Mouse (Mus musculus): ENCODE measurements around the gene Ces3b. TPM values are rescaled to one million over a fixed set of nuclear protein-coding genes. Genes with fewer than 3 reads are reported as not detected.

Gene Ces3b
- total RNA-seq (2023): not detected

DNA sequence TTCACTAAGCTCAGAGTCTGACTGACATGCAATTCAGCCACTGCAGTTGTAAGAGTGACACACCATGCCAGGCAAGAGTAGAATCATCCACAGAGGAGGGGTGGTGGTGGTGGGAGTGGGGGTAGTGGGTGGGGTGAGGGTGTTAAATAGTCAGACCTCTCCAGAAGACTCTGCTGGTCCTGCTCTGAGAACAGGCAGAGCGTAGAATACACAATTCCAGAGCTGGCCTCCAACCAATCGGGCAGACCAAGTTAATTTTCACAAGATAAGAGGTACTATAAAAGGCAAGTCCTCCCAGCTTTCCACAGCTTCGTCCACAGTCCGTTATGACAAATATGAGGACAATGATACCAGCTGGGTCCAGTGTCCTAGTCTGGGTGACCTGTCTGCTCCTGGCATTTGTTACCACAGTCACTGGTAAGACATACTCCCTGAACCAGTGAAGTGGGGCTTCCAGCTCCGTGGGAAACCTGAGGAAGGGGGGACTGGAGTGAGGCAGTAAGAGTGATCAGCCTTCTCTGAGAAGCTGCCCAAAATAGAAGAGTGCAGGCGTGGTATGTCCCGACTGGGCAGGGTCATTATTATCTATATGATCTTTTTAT is at the start of gene Ces3b:
TSS of gene Ces3b (plus strand) at position 305 of the 602 bp plus-strand sequence.

DNA sequence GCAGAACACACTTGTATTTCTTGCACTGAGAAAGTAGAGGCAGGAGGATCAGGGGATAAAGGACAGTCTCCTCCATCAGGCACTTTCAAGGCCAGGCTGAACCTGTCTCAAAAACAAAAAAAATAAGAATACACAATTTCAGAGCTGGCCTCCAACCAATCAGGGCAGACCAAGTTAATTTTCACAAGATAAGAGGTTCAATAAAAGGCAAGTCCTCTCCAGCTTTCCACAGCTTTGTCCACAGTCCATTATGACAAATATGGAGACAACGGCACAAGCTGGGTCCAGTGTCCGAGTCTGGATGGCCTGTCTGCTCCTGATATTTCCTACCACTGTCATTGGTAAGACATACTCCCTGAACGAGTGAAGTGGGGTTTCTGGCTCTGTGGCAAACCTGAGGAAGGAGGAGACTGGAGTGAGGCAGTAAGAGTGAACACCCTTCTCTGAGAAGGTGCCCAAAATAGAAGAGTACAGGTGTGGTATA is 35.1 kb upstream of the Ces3b start, which contains the start of gene Ces3a:
TSS of gene Ces3a (plus strand) at position 231 of the 484 bp plus-strand sequence.

DNA sequence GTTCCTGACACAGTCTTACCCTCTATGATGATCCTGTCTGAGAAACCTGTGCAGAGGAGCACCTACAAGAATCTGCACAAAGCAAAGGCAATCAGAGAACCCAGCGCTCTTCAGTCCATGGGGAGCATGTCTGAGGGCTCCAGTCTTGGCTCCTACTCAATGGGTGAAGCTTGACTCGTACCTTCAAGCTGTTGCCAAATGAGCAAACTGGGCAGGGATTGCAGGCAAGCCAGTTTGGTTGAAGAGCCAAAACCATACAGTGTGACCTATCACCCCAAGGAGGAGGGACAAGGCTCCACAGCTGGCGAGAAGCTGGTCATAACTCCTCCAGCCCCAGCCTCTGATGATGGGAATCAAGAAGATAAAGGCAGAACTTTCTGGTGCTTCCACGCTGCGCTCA is 48.0 kb downstream of the Ces3b start, which contains the start of gene Ces4a:
TSS of gene Ces4a (plus strand) at position 292 of the 400 bp plus-strand sequence.

Other genes with a start within 250 kb of the Ces3b start
- not detected for gene Ces2c, start 236.7 kb upstream of the Ces3b start, total RNA-seq (2023)
- not detected for gene Ces2e, start 157.5 kb upstream of the Ces3b start, total RNA-seq (2023)
- gene Ces2f, start 136.4 kb upstream of the Ces3b start, total RNA-seq (2023): not detected
- gene Ces2g, start 122.0 kb upstream of the Ces3b start, total RNA-seq (2023): 0.38 TPM
- not detected for gene Ces2h, start 82.9 kb upstream of the Ces3b start, total RNA-seq (2023)
- gene Ces3a, start 35.2 kb upstream of the Ces3b start, total RNA-seq (2023): not detected
- not detected for gene Ces4a, start 48.0 kb downstream of the Ces3b start, total RNA-seq (2023)
- gene Cbfb, start 86.9 kb downstream of the Ces3b start, total RNA-seq (2023): 96.8 TPM
- gene D230025D16Rik, start 141.4 kb downstream of the Ces3b start, total RNA-seq (2023): 23.3 TPM
- 2.3 TPM for gene B3gnt9, start 171.4 kb downstream of the Ces3b start, total RNA-seq (2023)
- 22.7 TPM for gene Tradd, start 180.9 kb downstream of the Ces3b start, total RNA-seq (2023)
- 10.0 TPM for gene Fbxl8, start 180.9 kb downstream of the Ces3b start, total RNA-seq (2023)
- 0.94 TPM for gene Hsf4, start 186.0 kb downstream of the Ces3b start, total RNA-seq (2023)
- not detected for gene Nol3, start 192.4 kb downstream of the Ces3b start, total RNA-seq (2023)
- gene 4931428F04Rik, start 206.1 kb downstream of the Ces3b start, total RNA-seq (2023): 5.0 TPM
- 0.67 TPM for gene Exoc3l, start 212.3 kb downstream of the Ces3b start, total RNA-seq (2023)
- gene E2f4, start 213.9 kb downstream of the Ces3b start, total RNA-seq (2023): 90.3 TPM
- 4.6 TPM for gene Elmo3, start 221.8 kb downstream of the Ces3b start, total RNA-seq (2023)
- 5.3 TPM for gene Lrrc29, start 242.5 kb downstream of the Ces3b start, total RNA-seq (2023)
- gene Tmem208, start 242.6 kb downstream of the Ces3b start, total RNA-seq (2023): 25.6 TPM

All from CD4-positive naive resting alpha-beta T cell, adult 76 days (primary cell).